Mouse (Mus musculus) lung, embryonic 14.5 days (tissue): ENCODE measurements around the gene Gfm1. TPM values are rescaled to one million over a fixed set of nuclear protein-coding genes. Genes with fewer than 3 reads are reported as not detected.

Source experiments
- ATAC-seq: fragments of 200-750 bp; cut with Nextera tagmentation; 2 replicates; pipeline ENCODE4 v1.8.0; 2017; ENCODE audit warnings: mild to moderate bottlenecking, moderate TSS enrichment, moderate library complexity; ENCODE audit not compliant: insufficient read depth
- DNase-seq: peaks from one replicate; pipeline ENCODE4 v3.0.0-alpha.2; 2015
- H3K27ac ChIP-seq: fragments of 300-500 bp; sonication (generic); 2 replicates; pipeline ENCODE4 v1.5.1; 2014; ENCODE audit warnings: low read depth, mild to moderate bottlenecking, moderate library complexity
- H3K27me3 ChIP-seq: fragments of 300-500 bp; sonication (generic); 2 replicates; pipeline ENCODE4 v1.6.1; 2014; ENCODE audit warnings: low read length, control low read depth; ENCODE audit not compliant: insufficient read depth
- H3K36me3 ChIP-seq: fragments of 300-500 bp; sonication (generic); 2 replicates; pipeline ENCODE4 v1.6.1; 2014; ENCODE audit warnings: control low read depth; ENCODE audit not compliant: insufficient read depth
- H3K4me1 ChIP-seq: fragments of 300-500 bp; sonication (generic); 2 replicates; pipeline ENCODE4 v1.6.1; 2014; ENCODE audit warnings: antibody characterized with exemption, control low read depth; ENCODE audit not compliant: insufficient read depth
- H3K4me2 ChIP-seq: fragments of 300-500 bp; sonication (generic); 2 replicates; pipeline ENCODE4 v1.6.1; 2014; ENCODE audit warnings: mild to moderate bottlenecking
- H3K4me3 ChIP-seq: fragments of 300-500 bp; sonication (generic); 2 replicates; pipeline ENCODE4 v1.5.1; 2014; ENCODE audit warnings: low read depth, low read length
- H3K9ac ChIP-seq: fragments of 300-500 bp; sonication (generic); 2 replicates; pipeline ENCODE4 v1.6.1; 2014
- H3K9me3 ChIP-seq: fragments of 300-500 bp; sonication (generic); 2 replicates; pipeline ENCODE4 v1.6.1; 2016; ENCODE audit warnings: low read depth, low read length, control low read depth
- CTCF ChIP-seq: IDR thresholded peaks from 2 replicates; pipeline ENCODE4 v1.5.1; 2016; ENCODE audit warnings: antibody characterized with exemption, low read depth
- WGBS: fragments of 180-500 bp; shearing (Covaris S2); extraction: QIAGEN DNeasy Blood & Tissue Kit; methylation state at CpG from one replicate; pipeline ENCODE4 v1.1.7; 2014; 5-methylcytosine and 5-hydroxymethylcytosine counted together
- polyA plus RNA-seq: library from polyadenylated mRNA; unstranded; fragments of >200 nt; fragmentation: Nextera tagmentation; extraction: Ambion mirVana; gene quantifications from 2 replicates; pipeline ENCODE4 v1.2.1, GENCODE M21; 2014

Gfm1 gene
- polyA plus RNA-seq, 1 experiment from 2014 or later = 45.9 TPM

DNA sequence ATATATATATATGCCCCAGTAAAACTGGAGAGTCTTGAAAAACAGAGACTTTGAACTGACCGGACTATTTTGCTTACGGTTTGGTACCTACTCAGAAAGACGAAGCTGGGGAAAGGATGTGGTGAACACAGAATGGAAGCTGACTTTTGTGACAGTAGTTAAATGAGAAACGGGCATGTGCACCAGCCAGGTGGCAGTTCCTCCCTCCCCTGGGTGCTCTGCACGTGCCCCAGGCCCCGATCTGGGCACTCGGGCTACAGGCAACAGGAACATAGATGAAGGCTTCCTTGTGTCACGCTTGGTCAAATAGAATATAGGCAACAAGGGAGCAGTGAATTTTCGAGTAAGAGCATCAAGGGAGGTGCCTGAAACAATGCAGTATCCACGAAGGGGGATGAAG is 66.4 kb downstream of the Gfm1 start:
- ATAC-seq = no peak
- WGBS = 89% methylated on average over 10 of the region's 10 CpGs
- Histone ChIP-seq H3K36me3 (no peaks in the 10 kb centered on the region), H3K9me3 (no peaks in the 10 kb centered on the region), H3K4me2 (no peak overlapping the region), H3K9ac (no peak overlapping the region), H3K27me3 (no peaks in the 10 kb centered on the region), H3K4me1 (no peaks in the 10 kb centered on the region), H3K4me3 (no peak overlapping the region), H3K27ac (no peak overlapping the region)
- no peak for TF ChIP-seq CTCF
- DNase-seq = no peak

DNA sequence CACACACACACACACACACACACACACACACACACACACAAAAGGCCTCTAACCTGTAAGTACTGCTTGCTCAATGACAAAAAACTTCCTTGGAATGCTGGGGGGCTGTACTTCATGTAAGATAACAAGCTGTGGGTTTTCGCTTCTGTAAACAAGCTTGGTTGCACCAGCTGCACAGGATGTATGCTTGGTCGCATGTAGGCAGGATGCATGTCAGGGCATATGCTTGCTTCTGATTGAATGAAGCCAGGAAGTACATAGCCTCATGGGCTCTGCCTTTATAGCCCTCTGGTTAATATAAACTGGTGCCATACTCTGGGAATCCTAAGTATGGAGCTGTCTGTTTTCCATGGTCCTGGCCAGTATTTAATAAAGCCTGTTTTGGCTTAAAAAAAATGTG is 68.1 kb downstream of the Gfm1 start:
- ATAC-seq (no peak), DNase-seq (no peak)
- 56% methylated on average over 2 of the region's 2 CpGs for WGBS
- no peak overlapping the region for H3K9ac ChIP-seq
- no peak overlapping the region for H3K4me2 ChIP-seq
- H3K36me3 ChIP-seq = no peaks in the 10 kb centered on the region
- H3K27ac ChIP-seq = no peak overlapping the region
- no peaks in the 10 kb centered on the region for H3K27me3 ChIP-seq
- no peaks in the 10 kb centered on the region for H3K4me1 ChIP-seq
- H3K4me3 ChIP-seq = no peak overlapping the region
- H3K9me3 ChIP-seq = no peaks in the 10 kb centered on the region
- TF ChIP-seq CTCF = no peak

DNA sequence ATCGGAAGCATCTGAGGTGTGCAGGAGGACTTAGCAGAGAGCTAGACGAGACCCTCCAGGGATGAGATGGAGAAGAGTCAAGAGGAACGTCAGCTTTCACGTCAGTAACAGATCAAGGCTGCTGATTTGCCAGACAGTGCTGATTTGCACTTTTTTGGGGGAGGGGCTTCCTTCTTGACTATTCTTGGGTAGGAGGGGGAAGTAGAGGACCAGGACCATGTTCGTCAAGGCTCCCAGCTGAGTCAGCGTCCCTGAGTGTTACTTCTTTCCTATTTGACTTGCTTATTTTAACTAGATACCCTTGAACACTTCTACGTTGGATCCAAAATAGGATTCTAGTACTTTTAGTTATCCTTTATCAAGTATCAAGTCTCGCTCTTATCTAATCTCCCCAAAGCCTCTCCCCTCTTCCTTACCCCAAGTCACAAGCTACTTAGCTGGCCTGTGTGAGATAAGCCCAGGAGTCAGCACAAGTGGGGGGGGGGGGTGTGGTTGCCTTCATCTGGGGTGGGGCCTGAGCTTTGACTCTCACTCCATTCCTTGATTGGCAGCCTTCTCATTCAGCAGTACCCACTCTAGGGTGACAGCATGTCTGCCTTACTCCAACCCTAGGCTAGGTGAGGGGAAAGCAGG is 69.0 kb downstream of the Gfm1 start:
- Histone ChIP-seq H3K4me2 (no peak overlapping the region), H3K27me3 (no peaks in the 10 kb centered on the region), H3K4me1 (no peaks in the 10 kb centered on the region), H3K4me3 (no peak overlapping the region), H3K9ac (no peak overlapping the region), H3K9me3 (no peaks in the 10 kb centered on the region), H3K36me3 (no peaks in the 10 kb centered on the region), H3K27ac (no peak overlapping the region)
- no peak for TF ChIP-seq CTCF
- DNase-seq (no peak), ATAC-seq (no peak)
- WGBS = 84% methylated on average over 8 of the region's 8 CpGs

DNA sequence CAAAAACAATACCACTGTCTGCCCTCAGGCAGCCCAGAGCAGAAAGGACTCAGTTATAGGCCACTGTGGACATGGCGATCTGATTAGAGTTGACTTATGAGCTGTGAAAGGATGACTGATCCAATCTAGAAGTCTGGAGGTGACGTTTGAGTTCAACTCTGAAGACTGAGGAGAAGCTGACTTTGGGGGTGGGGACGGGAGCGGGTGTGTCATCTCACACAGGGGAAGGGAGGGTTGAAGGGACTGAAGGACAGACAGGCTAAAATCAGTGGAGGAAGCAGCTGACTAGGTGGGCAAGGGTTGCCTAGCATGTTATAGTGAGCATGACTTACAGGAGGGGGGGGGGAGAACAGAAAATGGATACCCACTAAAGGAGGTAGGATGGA is 69.5 kb downstream of the Gfm1 start:
- ATAC-seq (no peak), DNase-seq (no peak)
- TF ChIP-seq CTCF = no peak
- no peaks in the 10 kb centered on the region for H3K36me3 ChIP-seq
- H3K9me3 ChIP-seq = no peaks in the 10 kb centered on the region
- H3K4me2 ChIP-seq = no peak overlapping the region
- no peak overlapping the region for H3K27ac ChIP-seq
- no peaks in the 10 kb centered on the region for H3K27me3 ChIP-seq
- no peak overlapping the region for H3K4me3 ChIP-seq
- WGBS = 78% methylated on average over 4 of the region's 4 CpGs
- H3K4me1 ChIP-seq = no peaks in the 10 kb centered on the region
- no peak overlapping the region for H3K9ac ChIP-seq

DNA sequence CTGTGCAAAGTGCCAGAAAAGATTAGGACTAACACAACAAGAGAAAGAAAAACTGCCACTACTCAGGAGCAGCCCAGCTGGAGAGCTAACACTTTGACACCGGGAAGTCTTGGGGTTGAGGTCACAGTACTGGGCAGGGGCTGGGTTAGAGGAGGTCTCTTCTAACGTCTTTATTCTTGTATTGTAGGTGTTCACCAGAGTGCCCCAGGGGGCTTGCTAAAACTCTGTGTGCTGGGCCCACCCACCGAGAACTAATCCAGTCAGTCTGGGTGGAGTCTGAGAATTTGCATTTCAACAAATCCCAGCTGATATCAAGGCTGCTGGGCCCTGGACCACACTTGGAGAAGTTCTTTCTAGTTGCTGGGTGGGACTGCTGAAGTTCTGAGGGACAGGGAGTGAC is 74.0 kb downstream of the Gfm1 start:
- H3K4me2 ChIP-seq = no peak overlapping the region
- 10% methylated on average over 3 of the region's 3 CpGs for WGBS
- no peak for ATAC-seq
- H3K36me3 ChIP-seq = no peaks in the 10 kb centered on the region
- H3K4me3 ChIP-seq = no peak overlapping the region
- H3K9ac ChIP-seq = no peak overlapping the region
- no peaks in the 10 kb centered on the region for H3K27me3 ChIP-seq
- DNase-seq = no peak
- no peak overlapping the region for H3K27ac ChIP-seq
- TF ChIP-seq CTCF = no peak
- H3K4me1 ChIP-seq = no peaks in the 10 kb centered on the region
- no peaks in the 10 kb centered on the region for H3K9me3 ChIP-seq

DNA sequence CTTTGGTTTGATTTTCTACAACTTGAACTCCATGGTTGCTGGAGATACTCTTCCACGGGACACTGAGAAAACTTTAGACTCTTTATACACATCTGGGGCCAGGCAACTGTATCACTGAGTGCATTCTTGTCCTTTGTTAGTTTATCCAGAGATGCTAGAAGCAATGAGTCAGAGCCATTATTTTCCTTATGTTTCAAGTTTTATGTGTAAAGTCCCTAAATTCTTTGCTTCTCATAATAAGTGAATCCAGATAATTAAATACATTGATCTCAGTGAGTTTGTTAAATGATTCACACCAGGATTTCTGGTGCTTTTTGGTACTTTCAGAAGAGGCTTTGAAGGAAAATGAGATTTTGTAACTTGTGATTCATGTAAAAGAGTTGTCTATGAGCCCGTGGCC is 75.4 kb downstream of the Gfm1 start:
- Histone ChIP-seq H3K4me2 (no peak overlapping the region), H3K36me3 (no peaks in the 10 kb centered on the region), H3K4me3 (no peak overlapping the region), H3K27ac (no peak overlapping the region), H3K4me1 (no peaks in the 10 kb centered on the region), H3K27me3 (no peaks in the 10 kb centered on the region), H3K9ac (no peak overlapping the region), H3K9me3 (no peaks in the 10 kb centered on the region)
- no peak for TF ChIP-seq CTCF
- ATAC-seq = no peak
- 82% methylated on average over 2 of the region's 2 CpGs for WGBS
- no peak for DNase-seq

DNA sequence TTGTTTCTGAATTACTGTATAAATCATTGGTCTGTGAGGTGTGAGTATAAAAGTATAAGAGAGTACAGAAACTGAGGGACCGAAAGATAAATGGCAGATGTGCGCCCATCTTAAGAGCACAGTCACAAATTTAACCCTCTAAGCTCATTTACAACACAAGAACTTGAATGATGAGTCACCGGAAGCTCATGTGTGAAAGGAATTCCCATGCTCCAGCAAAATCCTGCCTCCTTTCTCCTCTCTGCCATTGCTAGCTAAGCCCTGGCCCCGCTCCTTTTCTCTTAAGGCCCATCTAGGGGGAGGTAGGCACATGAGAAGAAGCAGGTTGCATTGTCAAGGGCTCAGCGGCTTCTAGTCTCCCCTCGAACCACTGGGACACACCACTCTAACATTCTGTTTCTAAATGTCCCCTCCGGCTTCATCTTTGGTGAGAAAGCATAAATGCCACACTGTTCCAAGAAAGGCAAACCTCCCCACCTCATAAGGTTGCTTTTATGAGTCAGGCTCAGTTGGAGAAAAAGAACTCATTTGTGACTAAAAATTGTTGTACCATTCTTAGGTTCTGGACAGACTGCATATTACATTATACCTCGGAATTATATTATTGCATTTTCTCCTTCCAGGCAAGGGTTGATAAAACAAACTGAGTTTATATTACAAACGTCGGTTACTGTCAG is 78.5 kb downstream of the Gfm1 start:
- ATAC-seq (no peak), DNase-seq (no peak)
- H3K4me1 ChIP-seq = no peaks in the 10 kb centered on the region
- 77% methylated on average over 10 of the region's 10 CpGs for WGBS
- no peak overlapping the region for H3K27ac ChIP-seq
- H3K4me3 ChIP-seq = no peak overlapping the region
- no peaks in the 10 kb centered on the region for H3K36me3 ChIP-seq
- H3K4me2 ChIP-seq = no peak overlapping the region
- H3K9ac ChIP-seq = no peak overlapping the region
- no peak for TF ChIP-seq CTCF
- H3K27me3 ChIP-seq = peaks cover under 1% of the 10 kb centered on the region; the same call in 1 of the 2 replicates
- H3K9me3 ChIP-seq = no peaks in the 10 kb centered on the region
